Mouse (Mus musculus) limb, embryonic 10.5 days (tissue): ENCODE measurements around the gene Tead1. TPM values are rescaled to one million over a fixed set of nuclear protein-coding genes. Genes with fewer than 3 reads are reported as not detected.
"Not testable (repeated sequence)": the region's sequence is repeated elsewhere in the genome, so short reads cannot be mapped to it uniquely, and the experiment has no call there.

Source experiments
- DNase-seq: peaks from one replicate; pipeline ENCODE4 v3.0.0-alpha.2; 2017; ENCODE audit warnings: low spot score
- H3K27ac ChIP-seq: fragments of 300-500 bp; sonication (generic); 2 replicates; pipeline ENCODE4 v1.5.1; 2016; ENCODE audit warnings: mild to moderate bottlenecking
- H3K27me3 ChIP-seq: fragments of 300-500 bp; sonication (generic); 2 replicates; pipeline ENCODE4 v1.6.1; 2016; ENCODE audit warnings: low read depth, mild to moderate bottlenecking; ENCODE audit not compliant: poor library complexity, severe bottlenecking
- H3K36me3 ChIP-seq: fragments of 300-500 bp; sonication (generic); 2 replicates; pipeline ENCODE4 v1.6.1; 2016; ENCODE audit warnings: mild to moderate bottlenecking, moderate library complexity
- H3K4me1 ChIP-seq: fragments of 300-500 bp; sonication (generic); 2 replicates; pipeline ENCODE4 v1.6.1; 2016
- H3K4me3 ChIP-seq: fragments of 300-500 bp; sonication (generic); 2 replicates; pipeline ENCODE4 v1.5.1; 2016; ENCODE audit warnings: mild to moderate bottlenecking, moderate library complexity
- H3K9me3 ChIP-seq: fragments of 300-500 bp; sonication (generic); replicated peaks from 2 replicates; pipeline ENCODE4 v1.6.1; 2016; ENCODE audit warnings: mild to moderate bottlenecking
- WGBS: fragments of 180-500 bp; shearing (Covaris S2); methylation state at CpG from one replicate; pipeline ENCODE4 v1.1.7; 2016; 5-methylcytosine and 5-hydroxymethylcytosine counted together
- polyA plus RNA-seq: library from polyadenylated mRNA; unstranded; fragments of >200 nt; fragmentation: Nextera tagmentation; extraction: Ambion mirVana; gene quantifications from 2 replicates; pipeline ENCODE4 v1.2.1, GENCODE M21; 2016

Tead1 gene
- polyA plus RNA-seq, 1 experiment from 2014 or later: 17.3 TPM

DNA sequence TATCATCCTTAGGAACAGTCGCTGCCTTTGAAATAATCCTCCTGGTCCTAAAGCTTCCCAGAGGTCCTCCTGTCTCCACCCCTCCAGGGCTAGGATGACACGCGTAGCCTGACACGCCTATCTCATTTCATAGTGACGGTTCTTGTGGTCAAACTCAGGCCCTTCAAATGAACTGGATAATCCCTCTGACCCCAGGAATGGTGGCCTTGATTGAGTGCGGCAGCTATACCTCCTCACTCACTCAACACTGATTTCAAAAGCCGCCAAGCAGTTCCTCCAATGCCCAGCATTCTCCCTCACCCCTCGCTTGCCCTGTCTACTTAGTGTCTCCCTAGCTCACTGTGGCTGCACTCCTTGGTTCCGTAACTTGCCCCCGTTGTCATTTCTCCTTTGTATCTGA is 230.0 kb downstream of the Tead1 start:
- 89% methylated on average over 10 of the region's 10 CpGs for WGBS
- Histone ChIP-seq H3K9me3 (no peaks in the 10 kb centered on the region), H3K36me3 (peaks cover 4% of the 10 kb centered on the region), H3K27ac (no peak overlapping the region), H3K27me3 (no peaks in the 10 kb centered on the region), H3K4me3 (no peak overlapping the region), H3K4me1 (no peaks in the 10 kb centered on the region)
- DNase-seq: no peak

DNA sequence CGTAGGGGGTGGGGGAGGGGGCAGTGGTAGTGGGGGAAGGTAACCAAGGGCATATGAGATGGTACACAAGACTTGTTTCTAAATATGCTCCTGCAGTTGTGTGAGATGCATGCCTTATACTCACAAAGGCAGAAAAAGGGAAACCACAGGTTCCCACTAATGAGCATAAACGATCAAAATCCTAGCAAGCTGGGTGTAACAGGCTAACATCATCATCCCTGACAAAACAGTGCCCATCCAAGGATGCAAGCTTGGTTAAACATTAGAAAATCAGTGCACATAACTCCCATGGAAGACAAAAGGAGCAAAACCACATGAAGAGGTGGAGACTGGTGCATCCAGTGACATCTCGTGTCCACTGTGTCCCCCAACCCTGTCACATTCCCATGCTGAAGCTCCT is 233.9 kb downstream of the Tead1 start:
- Histone ChIP-seq H3K4me3 (no peak overlapping the region), H3K36me3 (no peaks in the 10 kb centered on the region), H3K27ac (no peak overlapping the region), H3K27me3 (no peaks in the 10 kb centered on the region), H3K9me3 (no peaks in the 10 kb centered on the region), H3K4me1 (peaks cover 8% of the 10 kb centered on the region; the same call in 1 of the 2 replicates)
- 85% methylated on average over 3 of the region's 3 CpGs for WGBS
- no peak for DNase-seq

DNA sequence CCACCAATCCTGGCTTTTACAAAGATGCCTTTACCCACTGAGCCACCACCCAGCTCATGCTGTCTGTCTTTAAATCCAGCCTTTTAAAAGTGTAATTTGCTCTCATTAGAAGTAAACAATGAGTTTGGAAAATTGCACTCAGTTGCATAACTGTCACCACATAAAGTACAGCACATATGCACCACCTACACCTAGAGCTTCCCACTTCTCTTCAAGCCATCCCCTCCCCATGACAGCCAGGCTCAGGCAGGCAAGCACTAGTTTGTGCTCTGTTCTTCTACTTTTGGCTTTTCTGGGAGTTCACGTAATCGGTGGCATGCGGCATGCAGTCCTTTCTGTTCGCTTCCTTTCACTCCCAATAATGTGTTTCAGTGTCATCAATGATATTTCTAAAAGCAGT is 236.5 kb downstream of the Tead1 start:
- Histone ChIP-seq H3K36me3 (no peaks in the 10 kb centered on the region), H3K4me3 (no peak overlapping the region), H3K27ac (no peak overlapping the region), H3K27me3 (no peaks in the 10 kb centered on the region), H3K4me1 (peaks cover 13% of the 10 kb centered on the region), H3K9me3 (no peaks in the 10 kb centered on the region)
- 89% methylated on average over 4 of the region's 4 CpGs for WGBS
- no peak for DNase-seq

DNA sequence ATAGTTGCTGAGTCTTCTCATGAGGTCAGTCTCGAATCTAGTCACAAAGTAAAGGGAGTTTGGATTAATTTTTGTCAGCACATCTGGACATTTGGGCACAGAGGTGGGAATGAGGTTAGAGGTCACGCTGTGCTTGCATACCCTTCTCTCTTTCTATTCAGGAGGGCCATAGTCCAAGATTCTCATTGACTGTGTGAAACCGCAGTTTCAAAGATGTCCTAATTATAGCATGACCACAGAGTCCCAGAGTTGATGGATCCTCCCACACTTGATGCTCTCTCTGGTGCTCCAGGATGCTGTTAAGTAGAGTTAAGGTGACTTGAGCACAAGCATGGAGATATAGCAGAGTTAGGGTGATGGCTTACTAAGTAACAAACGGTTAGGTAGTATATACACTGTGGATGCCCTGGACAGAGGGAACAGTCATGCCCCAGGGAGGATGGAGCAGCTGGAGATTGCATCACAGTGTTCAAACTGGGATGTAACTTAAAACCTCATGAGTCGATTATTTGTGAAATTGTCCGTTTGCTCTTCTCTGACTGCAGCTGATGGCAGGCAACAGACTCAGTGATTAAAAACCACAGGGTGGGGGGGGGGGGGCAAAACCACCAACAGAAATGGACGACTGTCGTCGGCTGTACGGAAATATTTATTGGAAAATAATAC is 238.6 kb downstream of the Tead1 start:
- DNase-seq: no peak
- Histone ChIP-seq H3K9me3 (no peaks in the 10 kb centered on the region), H3K36me3 (no peaks in the 10 kb centered on the region), H3K27me3 (no peaks in the 10 kb centered on the region), H3K27ac (no peak overlapping the region), H3K4me1 (peaks cover 13% of the 10 kb centered on the region), H3K4me3 (no peak overlapping the region)
- WGBS: 77% methylated on average over 10 of the region's 10 CpGs

DNA sequence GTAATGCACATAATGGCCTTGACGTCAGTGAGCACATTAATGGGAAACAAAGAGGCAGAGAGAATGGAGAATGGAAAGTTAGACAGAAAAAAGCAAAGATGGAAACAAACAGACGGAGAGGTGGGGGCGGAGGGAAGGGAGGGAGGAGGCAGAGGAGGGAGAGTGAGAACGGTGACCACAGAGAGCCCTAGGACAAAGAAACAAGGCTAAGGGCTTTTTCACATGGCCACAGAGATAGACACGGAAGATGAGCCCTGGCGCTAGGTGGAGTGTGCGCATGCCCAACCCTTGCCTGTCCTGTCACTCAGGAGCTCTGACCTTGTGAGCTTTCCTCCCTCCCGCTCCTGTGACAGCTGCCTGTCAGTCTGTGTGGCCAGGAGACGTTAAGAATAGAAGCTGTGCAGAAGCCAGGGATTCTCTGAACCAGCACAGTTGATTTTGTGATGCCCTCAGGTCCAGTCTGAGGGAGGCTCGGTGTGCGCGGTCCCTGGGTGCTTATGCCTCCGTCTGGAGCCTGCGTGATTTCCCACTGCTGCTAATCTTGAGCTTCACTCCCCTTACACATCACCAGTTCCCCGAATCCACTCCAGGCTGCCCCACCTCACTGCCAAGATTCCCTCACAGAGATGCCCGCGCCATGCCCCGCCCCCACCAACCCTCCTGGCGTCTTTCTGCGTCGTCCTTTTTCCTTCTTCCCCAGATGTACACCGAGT is 239.3 kb downstream of the Tead1 start:
- H3K4me1 ChIP-seq: peaks cover 13% of the 10 kb centered on the region
- no peaks in the 10 kb centered on the region for H3K9me3 ChIP-seq
- no peak for DNase-seq
- H3K36me3 ChIP-seq: no peaks in the 10 kb centered on the region
- 72% methylated on average over 22 of the region's 22 CpGs for WGBS
- no peaks in the 10 kb centered on the region for H3K27me3 ChIP-seq
- H3K27ac ChIP-seq: no peak overlapping the region
- no peak overlapping the region for H3K4me3 ChIP-seq

DNA sequence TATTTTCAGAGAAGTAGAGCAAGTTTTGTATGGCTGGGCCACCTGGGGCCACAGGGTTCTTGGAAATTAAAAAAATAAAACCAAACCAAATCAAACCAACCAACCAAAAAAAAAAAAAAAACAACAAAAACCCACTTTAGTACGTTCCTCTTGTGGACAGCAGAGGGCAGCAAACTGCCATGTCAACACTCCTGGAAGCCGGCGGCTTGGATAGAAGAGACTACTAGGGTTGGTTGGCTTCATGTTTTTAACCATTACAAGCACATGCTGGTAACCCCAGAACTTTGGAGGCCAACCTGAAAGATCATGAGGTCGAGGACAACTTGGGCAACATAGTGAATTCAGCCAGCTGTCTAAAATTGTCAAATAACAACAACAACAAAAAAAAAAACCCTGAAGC is 240.7 kb downstream of the Tead1 start:
- Histone ChIP-seq H3K36me3 (no peaks in the 10 kb centered on the region), H3K4me3 (no peak overlapping the region), H3K27me3 (no peaks in the 10 kb centered on the region), H3K27ac (no peak overlapping the region), H3K4me1 (peaks cover 17% of the 10 kb centered on the region), H3K9me3 (no peaks in the 10 kb centered on the region)
- DNase-seq: peak; percentile 74
- WGBS: 3% methylated on average over 4 of the region's 4 CpGs

DNA sequence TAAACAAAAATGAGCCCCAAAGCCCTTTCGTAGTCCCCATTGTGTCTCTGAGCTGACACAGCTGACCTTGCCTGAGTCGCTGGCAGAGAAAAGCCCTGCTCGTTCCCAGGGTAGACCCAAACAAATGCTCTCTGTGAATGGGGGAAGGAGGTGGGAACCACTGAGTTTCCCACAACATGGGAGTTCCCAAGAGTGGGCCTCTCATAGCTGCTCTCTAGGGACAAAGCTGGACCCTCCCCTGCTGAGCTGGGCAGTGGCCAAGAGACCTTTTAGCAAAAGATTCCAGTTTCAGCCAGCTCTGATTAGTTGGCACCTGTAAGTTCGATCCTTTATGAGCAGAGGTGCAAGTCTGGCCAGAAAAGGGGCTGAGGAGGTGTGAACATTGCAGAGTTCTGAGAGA is 243.7 kb downstream of the Tead1 start:
- Histone ChIP-seq H3K27ac (no peak overlapping the region; the same call in 1 of the 2 replicates), H3K9me3 (no peaks in the 10 kb centered on the region), H3K27me3 (no peaks in the 10 kb centered on the region), H3K4me3 (no peak overlapping the region), H3K4me1 (peaks cover 15% of the 10 kb centered on the region; the same call in 1 of the 2 replicates), H3K36me3 (no peaks in the 10 kb centered on the region)
- WGBS: 75% methylated on average over 4 of the region's 4 CpGs
- DNase-seq: no peak

DNA sequence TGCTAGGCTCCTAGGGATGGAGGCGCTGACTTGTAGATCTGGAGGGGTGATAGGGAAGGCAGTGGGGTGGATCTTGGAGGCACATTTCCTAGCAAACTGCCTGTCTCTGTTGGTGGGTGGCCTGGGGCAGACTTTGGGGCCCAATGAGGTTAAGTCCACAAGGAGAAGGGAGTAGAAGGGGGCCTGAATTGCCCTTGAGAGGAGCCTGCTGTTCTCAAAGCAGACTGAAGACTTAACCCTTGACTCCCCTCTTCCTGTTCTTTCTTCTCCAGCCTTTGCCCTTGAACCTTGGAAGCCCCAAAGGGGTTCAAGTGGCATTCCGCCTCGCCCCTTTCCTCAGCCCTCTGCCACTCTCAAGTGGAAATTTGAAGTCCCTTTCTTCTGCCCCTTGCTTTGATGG is 244.6 kb downstream of the Tead1 start:
- DNase-seq: no peak
- no peak overlapping the region for H3K4me3 ChIP-seq
- H3K27ac ChIP-seq: no peak overlapping the region
- H3K9me3 ChIP-seq: no peaks in the 10 kb centered on the region
- H3K36me3 ChIP-seq: no peaks in the 10 kb centered on the region
- no peaks in the 10 kb centered on the region for H3K27me3 ChIP-seq
- WGBS: 76% methylated on average over 3 of the region's 3 CpGs
- H3K4me1 ChIP-seq: peaks cover 11% of the 10 kb centered on the region; the same call in 1 of the 2 replicates

DNA sequence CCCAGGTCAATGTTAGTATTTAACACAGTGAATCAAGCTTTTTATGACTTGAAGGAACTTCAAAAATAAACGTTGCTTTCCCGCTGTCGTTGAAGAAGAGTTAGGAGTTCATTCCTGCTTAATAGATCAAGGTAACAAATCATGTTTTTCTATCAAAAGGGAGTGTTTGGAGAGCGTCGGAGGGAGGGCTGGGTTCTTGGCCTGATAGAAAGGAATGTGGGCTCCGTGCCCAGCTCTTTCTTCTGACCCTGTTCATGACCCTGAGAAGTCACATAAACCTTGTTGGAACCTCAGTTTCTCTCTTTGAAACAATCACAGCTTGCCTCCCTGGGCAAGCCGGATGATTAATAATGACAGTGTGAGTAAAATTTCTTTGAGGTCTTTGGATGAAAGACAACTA is 251.6 kb downstream of the Tead1 start:
- no peaks in the 10 kb centered on the region for H3K36me3 ChIP-seq
- no peak overlapping the region for H3K4me3 ChIP-seq
- 49% methylated on average over 7 of the region's 7 CpGs for WGBS
- no peaks in the 10 kb centered on the region for H3K27me3 ChIP-seq
- H3K9me3 ChIP-seq: no peaks in the 10 kb centered on the region
- DNase-seq: no peak
- H3K4me1 ChIP-seq: peaks cover 6% of the 10 kb centered on the region; the same call in 1 of the 2 replicates
- no peak overlapping the region for H3K27ac ChIP-seq

DNA sequence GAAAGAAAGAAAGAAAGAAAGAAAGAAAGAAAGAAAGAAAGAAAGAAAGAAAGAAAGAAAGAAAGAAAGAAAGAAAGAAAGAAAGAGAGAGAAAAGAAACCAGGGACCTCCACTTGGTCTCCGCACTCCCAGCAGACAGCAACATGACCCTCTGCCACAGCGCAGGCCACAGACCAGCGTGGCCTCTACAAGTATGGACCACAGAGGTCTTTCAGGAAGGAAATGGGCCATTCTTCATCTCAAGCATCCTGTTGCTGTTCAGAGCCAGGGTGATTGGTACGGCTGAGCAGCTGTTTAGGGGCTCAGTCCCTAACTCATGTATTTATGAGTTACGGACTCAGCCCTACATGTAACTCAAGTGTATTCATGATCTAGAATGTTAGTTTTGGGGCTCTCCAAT is 256.8 kb downstream of the Tead1 start:
- H3K4me1 ChIP-seq, H3K4me3 ChIP-seq, H3K9me3 ChIP-seq, DNase-seq, H3K36me3 ChIP-seq, H3K27ac ChIP-seq, H3K27me3 ChIP-seq: not testable (repeated sequence)
- WGBS: 75% methylated on average over 5 of the region's 5 CpGs

DNA sequence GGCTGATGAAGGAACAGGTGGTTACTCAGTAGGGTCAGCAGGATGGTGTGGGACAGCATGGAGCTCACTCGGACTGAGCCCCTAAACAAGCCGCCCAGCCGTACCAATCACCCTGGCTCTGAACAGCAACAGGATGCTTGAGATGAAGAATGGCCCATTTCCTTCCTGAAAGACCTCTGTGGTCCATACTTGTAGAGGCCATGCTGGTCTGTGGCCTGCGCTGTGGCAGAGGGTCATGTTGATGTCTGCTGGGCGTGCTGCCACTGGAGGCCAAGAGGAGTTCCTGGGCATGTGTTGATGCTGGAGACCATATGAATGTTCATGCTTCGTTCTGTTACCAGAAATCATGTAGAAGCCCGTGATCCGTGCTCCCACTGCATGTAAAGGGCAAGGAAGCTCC is 258.0 kb downstream of the Tead1 start:
- no peaks in the 10 kb centered on the region for H3K27me3 ChIP-seq
- 89% methylated on average over 8 of the region's 8 CpGs for WGBS
- no peaks in the 10 kb centered on the region for H3K9me3 ChIP-seq
- no peak overlapping the region for H3K4me3 ChIP-seq
- H3K4me1 ChIP-seq: peaks cover 4% of the 10 kb centered on the region; the same call in 1 of the 2 replicates
- no peaks in the 10 kb centered on the region for H3K36me3 ChIP-seq
- no peak overlapping the region for H3K27ac ChIP-seq
- DNase-seq: no peak

DNA sequence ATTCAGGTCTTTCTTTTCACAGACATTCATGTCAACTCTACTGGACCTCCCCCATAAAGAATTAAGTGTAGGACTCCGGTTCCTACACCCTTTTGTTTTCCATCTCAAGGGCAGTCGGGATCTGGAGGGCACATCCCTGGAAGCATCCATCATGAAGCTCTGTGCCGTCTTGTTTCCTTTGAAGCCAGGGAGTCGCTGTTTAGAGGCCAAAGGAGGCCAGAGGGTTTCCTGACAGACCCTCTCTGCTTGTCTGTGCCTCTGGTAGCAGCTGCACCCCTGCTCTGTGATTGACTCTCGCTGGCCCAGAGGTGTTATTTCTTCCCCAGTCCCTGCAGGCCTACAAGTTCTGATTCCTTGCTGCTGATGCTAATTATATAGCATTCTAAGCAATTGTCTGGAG is 259.8 kb downstream of the Tead1 start:
- Histone ChIP-seq H3K27me3 (no peaks in the 10 kb centered on the region), H3K4me1 (peaks cover 4% of the 10 kb centered on the region; the same call in 1 of the 2 replicates), H3K9me3 (no peaks in the 10 kb centered on the region), H3K27ac (no peak overlapping the region), H3K36me3 (no peaks in the 10 kb centered on the region), H3K4me3 (no peak overlapping the region)
- no peak for DNase-seq
- 16% methylated on average over 5 of the region's 5 CpGs for WGBS

DNA sequence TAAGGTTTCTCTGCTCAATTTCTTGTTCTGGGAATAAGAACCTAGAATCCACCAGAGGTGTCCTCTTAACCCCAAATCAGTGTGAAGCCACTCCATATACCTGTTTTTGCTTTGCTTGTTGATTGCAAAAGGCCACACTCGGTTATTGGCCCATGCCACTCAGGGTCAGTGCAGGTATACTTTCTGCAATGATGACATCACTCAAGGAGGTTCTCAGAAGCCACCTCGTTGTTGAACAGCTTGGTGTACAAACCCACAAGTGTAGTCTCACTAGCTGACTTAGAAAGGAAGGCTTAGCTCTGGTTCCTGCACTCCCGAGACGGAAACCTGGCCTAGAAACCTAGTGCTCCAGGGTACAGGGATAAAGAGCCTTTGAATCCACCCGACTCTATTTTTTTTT is 263.4 kb downstream of the Tead1 start:
- Histone ChIP-seq H3K4me1 (peaks cover 4% of the 10 kb centered on the region; the same call in 1 of the 2 replicates), H3K9me3 (no peaks in the 10 kb centered on the region), H3K36me3 (no peaks in the 10 kb centered on the region), H3K27me3 (no peaks in the 10 kb centered on the region), H3K27ac (no peak overlapping the region), H3K4me3 (no peak overlapping the region)
- 84% methylated on average over 5 of the region's 5 CpGs for WGBS
- DNase-seq: no peak
